Mouse (Mus musculus): ENCODE measurements around the gene Sdsl. TPM values are rescaled to one million over a fixed set of nuclear protein-coding genes. Genes with fewer than 3 reads are reported as not detected.

The Sdsl gene
- polyA plus RNA-seq, 1 experiment from 2014 or later = 9.9 TPM

DNA sequence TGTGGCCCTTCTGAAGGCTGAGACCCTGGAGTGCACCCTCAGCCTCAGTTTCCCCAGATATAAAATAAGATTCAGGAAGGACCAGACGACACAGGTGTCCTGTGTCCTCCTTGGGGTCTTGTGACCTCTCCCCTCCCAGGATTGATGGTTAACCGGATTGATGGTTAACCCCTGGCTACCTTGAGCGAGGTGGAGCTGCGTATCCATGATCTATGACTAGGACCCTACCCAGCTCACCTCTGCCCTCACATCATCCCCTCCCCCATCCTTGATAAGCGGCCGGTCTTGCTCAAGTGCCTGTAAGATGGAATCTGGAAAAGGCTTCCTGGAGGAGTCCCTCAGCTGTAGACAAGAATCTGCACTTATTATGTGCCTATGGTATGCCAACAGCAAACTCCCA lies 3.8 kb downstream of the Sdsl start:
- Histone ChIP-seq H3K4me3 (ENCODE audit: low read depth, low read length) (no peak overlapping the region), H3K36me3 (ENCODE audit: control insufficient read depth, insufficient read depth, low read length) (no peaks in the 10 kb centered on the region), H3K9ac (ENCODE audit: low read length) (no peak overlapping the region), H3K4me1 (replicated peaks; ENCODE audit: control insufficient read depth, insufficient read depth, low read length) (no peaks in the 10 kb centered on the region), H3K27me3 (replicated peaks; ENCODE audit: control insufficient read depth, insufficient read depth, low read length) (no peaks in the 10 kb centered on the region), H3K4me2 (ENCODE audit: low read length) (no peak overlapping the region), H3K27ac (ENCODE audit: low read depth) (no peak overlapping the region), H3K9me3 (ENCODE audit: control insufficient read depth, low read length) (no peaks in the 10 kb centered on the region)
- no peak for ATAC-seq (replicated peaks; ENCODE audit: low FRiP score, low TSS enrichment, low read depth)
- WGBS = 68% methylated on average over 6 of the region's 6 CpGs
- DNase-seq (ENCODE audit: low spot score) = no peak

DNA sequence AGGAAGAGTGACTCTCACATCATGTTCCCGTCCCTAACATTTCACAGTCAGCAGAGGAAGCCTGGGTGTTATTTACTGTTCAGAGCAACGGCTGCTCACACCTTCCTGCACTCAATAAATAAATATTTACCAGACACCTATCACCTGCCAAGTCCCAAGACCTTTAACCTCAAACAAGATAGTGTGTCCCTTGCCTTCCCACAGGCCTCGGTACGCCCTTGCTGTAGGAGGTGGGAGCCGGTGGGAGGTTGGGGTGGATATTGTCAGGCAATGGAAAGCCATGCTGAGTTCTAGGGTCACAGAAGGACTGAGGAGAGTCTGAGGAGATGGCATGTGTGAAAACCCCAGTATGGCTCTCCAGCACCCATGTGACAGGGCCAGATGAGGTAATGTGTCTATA lies 4.3 kb downstream of the Sdsl start:
- Histone ChIP-seq H3K27ac (ENCODE audit: low read depth) (no peak overlapping the region), H3K27me3 (replicated peaks; ENCODE audit: control insufficient read depth, insufficient read depth, low read length) (no peaks in the 10 kb centered on the region), H3K4me3 (ENCODE audit: low read depth, low read length) (no peak overlapping the region), H3K4me1 (replicated peaks; ENCODE audit: control insufficient read depth, insufficient read depth, low read length) (no peaks in the 10 kb centered on the region), H3K9me3 (ENCODE audit: control insufficient read depth, low read length) (no peaks in the 10 kb centered on the region), H3K36me3 (ENCODE audit: control insufficient read depth, insufficient read depth, low read length) (no peaks in the 10 kb centered on the region), H3K9ac (ENCODE audit: low read length) (no peak overlapping the region), H3K4me2 (ENCODE audit: low read length) (no peak overlapping the region)
- WGBS = 66% methylated on average over 5 of the region's 5 CpGs
- ATAC-seq (replicated peaks; ENCODE audit: low FRiP score, low TSS enrichment, low read depth) (no peak), DNase-seq (ENCODE audit: low spot score) (no peak)

GRCm38 (mm10) chr5:120467026-120467425 lies 5.6 kb downstream of the Sdsl start:
- peak; percentile 58 for DNase-seq (ENCODE audit: low spot score)
- no peak overlapping the region for H3K27ac ChIP-seq (ENCODE audit: low read depth)
- H3K9me3 ChIP-seq (ENCODE audit: control insufficient read depth, low read length) = no peaks in the 10 kb centered on the region
- no peak overlapping the region for H3K9ac ChIP-seq (ENCODE audit: low read length)
- H3K4me2 ChIP-seq (ENCODE audit: low read length) = peak overlapping the region; percentile 36
- 7% methylated on average over 4 of the region's 4 CpGs for WGBS
- H3K4me3 ChIP-seq (ENCODE audit: low read depth, low read length) = 0 out of 2 replicates have a peak overlapping the region, but pooled peaks have one; percentile 10
- no peaks in the 10 kb centered on the region for H3K27me3 ChIP-seq (replicated peaks; ENCODE audit: control insufficient read depth, insufficient read depth, low read length)
- no peak for ATAC-seq (replicated peaks; ENCODE audit: low FRiP score, low TSS enrichment, low read depth)
- no peaks in the 10 kb centered on the region for H3K36me3 ChIP-seq (ENCODE audit: control insufficient read depth, insufficient read depth, low read length)
- no peaks in the 10 kb centered on the region for H3K4me1 ChIP-seq (replicated peaks; ENCODE audit: control insufficient read depth, insufficient read depth, low read length)

DNA sequence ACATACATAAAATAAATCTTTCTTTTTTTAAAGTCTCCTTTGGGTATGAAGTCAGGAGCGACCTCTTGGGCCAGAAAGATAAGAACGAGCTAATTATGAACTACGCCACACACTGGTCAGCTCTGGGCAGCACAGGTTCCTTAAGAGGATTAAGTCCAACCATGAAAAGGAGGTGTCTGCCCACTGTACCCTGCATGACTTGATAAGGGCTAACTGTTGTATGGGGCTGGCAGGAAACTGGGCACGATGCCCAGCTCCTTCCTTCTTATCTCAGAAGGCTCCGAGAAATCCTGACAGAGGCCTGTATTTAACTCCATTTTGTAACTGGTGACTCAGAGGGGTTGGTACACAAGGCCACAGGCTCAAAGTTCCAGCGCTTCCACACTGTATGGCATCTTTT lies 6.8 kb downstream of the Sdsl start:
- no peaks in the 10 kb centered on the region for H3K9me3 ChIP-seq (ENCODE audit: control insufficient read depth, low read length)
- H3K4me3 ChIP-seq (ENCODE audit: low read depth, low read length) = no peak overlapping the region
- WGBS = 84% methylated on average over 6 of the region's 6 CpGs
- H3K4me1 ChIP-seq (replicated peaks; ENCODE audit: control insufficient read depth, insufficient read depth, low read length) = no peaks in the 10 kb centered on the region
- no peak overlapping the region for H3K9ac ChIP-seq (ENCODE audit: low read length)
- no peaks in the 10 kb centered on the region for H3K36me3 ChIP-seq (ENCODE audit: control insufficient read depth, insufficient read depth, low read length)
- no peak; the same call in 1 of the 2 replicates for ATAC-seq (replicated peaks; ENCODE audit: low FRiP score, low TSS enrichment, low read depth)
- no peaks in the 10 kb centered on the region for H3K27me3 ChIP-seq (replicated peaks; ENCODE audit: control insufficient read depth, insufficient read depth, low read length)
- H3K27ac ChIP-seq (ENCODE audit: low read depth) = no peak overlapping the region
- no peak for DNase-seq (ENCODE audit: low spot score)
- no peak overlapping the region for H3K4me2 ChIP-seq (ENCODE audit: low read length)

DNA sequence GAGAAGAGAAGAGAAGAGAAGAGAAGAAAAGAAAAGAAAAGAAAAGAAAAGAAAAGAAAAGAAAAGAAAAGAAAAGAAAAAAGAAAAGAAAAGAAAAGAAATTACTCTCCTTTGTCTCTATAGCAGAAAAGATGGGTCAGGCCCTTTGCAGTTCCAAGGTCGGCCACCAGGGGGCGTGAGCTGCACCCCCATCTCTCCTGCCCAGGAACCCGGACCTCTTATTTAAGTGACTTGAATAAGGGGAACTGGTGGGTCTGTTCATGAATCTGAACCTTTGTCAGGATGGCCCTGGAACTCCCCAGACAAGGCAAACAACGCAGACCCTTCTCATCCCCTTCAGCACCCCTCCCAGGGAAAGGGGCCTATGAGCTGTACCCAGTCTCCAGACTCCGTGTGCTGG lies 7.5 kb downstream of the Sdsl start:
- Histone ChIP-seq H3K9me3 (ENCODE audit: control insufficient read depth, low read length) (no peaks in the 10 kb centered on the region), H3K4me2 (ENCODE audit: low read length) (no peak overlapping the region), H3K4me3 (ENCODE audit: low read depth, low read length) (no peak overlapping the region), H3K9ac (ENCODE audit: low read length) (no peak overlapping the region), H3K27me3 (replicated peaks; ENCODE audit: control insufficient read depth, insufficient read depth, low read length) (no peaks in the 10 kb centered on the region), H3K36me3 (ENCODE audit: control insufficient read depth, insufficient read depth, low read length) (no peaks in the 10 kb centered on the region), H3K27ac (ENCODE audit: low read depth) (no peak overlapping the region), H3K4me1 (replicated peaks; ENCODE audit: control insufficient read depth, insufficient read depth, low read length) (no peaks in the 10 kb centered on the region)
- ATAC-seq (replicated peaks; ENCODE audit: low FRiP score, low TSS enrichment, low read depth) = no peak
- WGBS = 42% methylated on average over 5 of the region's 5 CpGs
- no peak for DNase-seq (ENCODE audit: low spot score)

GRCm38 (mm10) chr5:120464321-120464720 lies 8.3 kb downstream of the Sdsl start:
- Histone ChIP-seq H3K4me1 (replicated peaks; ENCODE audit: control insufficient read depth, insufficient read depth, low read length) (no peaks in the 10 kb centered on the region), H3K9me3 (ENCODE audit: control insufficient read depth, low read length) (no peaks in the 10 kb centered on the region), H3K27me3 (replicated peaks; ENCODE audit: control insufficient read depth, insufficient read depth, low read length) (no peaks in the 10 kb centered on the region), H3K36me3 (ENCODE audit: control insufficient read depth, insufficient read depth, low read length) (no peaks in the 10 kb centered on the region), H3K4me2 (ENCODE audit: low read length) (no peak overlapping the region), H3K9ac (ENCODE audit: low read length) (no peak overlapping the region), H3K27ac (ENCODE audit: low read depth) (no peak overlapping the region), H3K4me3 (ENCODE audit: low read depth, low read length) (no peak overlapping the region)
- DNase-seq (ENCODE audit: low spot score) (no peak), ATAC-seq (replicated peaks; ENCODE audit: low FRiP score, low TSS enrichment, low read depth) (no peak)
- 80% methylated on average over 4 of the region's 4 CpGs for WGBS

DNA sequence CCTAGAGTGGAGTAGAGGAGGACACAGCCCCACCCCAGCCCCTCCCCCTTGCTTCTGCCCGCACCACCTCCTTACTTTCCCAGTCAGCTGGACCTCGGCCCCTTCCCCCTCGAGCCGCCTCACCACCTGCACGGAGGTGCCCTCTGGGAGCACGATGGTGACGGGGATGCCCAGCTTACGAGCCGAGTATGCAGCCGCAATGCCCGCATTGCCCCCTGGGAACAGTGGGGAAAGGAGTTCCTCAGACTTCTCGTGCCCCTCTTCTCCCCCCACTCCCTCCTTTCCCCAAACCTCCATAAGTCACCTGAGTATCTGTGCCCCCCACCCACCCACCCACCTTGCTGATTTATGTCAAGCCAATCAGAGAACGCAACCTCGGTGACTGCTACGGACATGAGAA lies 10.7 kb downstream of the Sdsl start:
- no peak overlapping the region for H3K9ac ChIP-seq (ENCODE audit: low read length)
- H3K36me3 ChIP-seq (ENCODE audit: control insufficient read depth, insufficient read depth, low read length) = no peaks in the 10 kb centered on the region
- no peak overlapping the region for H3K27ac ChIP-seq (ENCODE audit: low read depth)
- DNase-seq (ENCODE audit: low spot score) (no peak), ATAC-seq (replicated peaks; ENCODE audit: low FRiP score, low TSS enrichment, low read depth) (no peak)
- H3K4me2 ChIP-seq (ENCODE audit: low read length) = no peak overlapping the region
- no peaks in the 10 kb centered on the region for H3K27me3 ChIP-seq (replicated peaks; ENCODE audit: control insufficient read depth, insufficient read depth, low read length)
- WGBS = 73% methylated on average over 15 of the region's 15 CpGs
- no peak overlapping the region for H3K4me3 ChIP-seq (ENCODE audit: low read depth, low read length)
- no peaks in the 10 kb centered on the region for H3K9me3 ChIP-seq (ENCODE audit: control insufficient read depth, low read length)
- H3K4me1 ChIP-seq (replicated peaks; ENCODE audit: control insufficient read depth, insufficient read depth, low read length) = no peaks in the 10 kb centered on the region

- no peaks in the 10 kb centered on the region for H3K27me3 ChIP-seq (replicated peaks; ENCODE audit: control insufficient read depth, insufficient read depth, low read length)
- H3K4me2 ChIP-seq (ENCODE audit: low read length) = no peak overlapping the region
- no peak overlapping the region for H3K9ac ChIP-seq (ENCODE audit: low read length)
- H3K27ac ChIP-seq (ENCODE audit: low read depth) = no peak overlapping the region
- DNase-seq (ENCODE audit: low spot score) = no peak
- ATAC-seq (replicated peaks; ENCODE audit: low FRiP score, low TSS enrichment, low read depth) = 0 out of 2 replicates have a peak, but pooled peaks have one; percentile 17
- no peaks in the 10 kb centered on the region for H3K4me1 ChIP-seq (replicated peaks; ENCODE audit: control insufficient read depth, insufficient read depth, low read length)
- H3K36me3 ChIP-seq (ENCODE audit: control insufficient read depth, insufficient read depth, low read length) = no peaks in the 10 kb centered on the region
- H3K4me3 ChIP-seq (ENCODE audit: low read depth, low read length) = no peak overlapping the region
- H3K9me3 ChIP-seq (ENCODE audit: control insufficient read depth, low read length) = no peaks in the 10 kb centered on the region
- 76% methylated on average over 10 of the region's 10 CpGs for WGBS
Observed at GRCm38 (mm10) chr5:120459133-120459532, 13.5 kb downstream of the Sdsl start.

DNA sequence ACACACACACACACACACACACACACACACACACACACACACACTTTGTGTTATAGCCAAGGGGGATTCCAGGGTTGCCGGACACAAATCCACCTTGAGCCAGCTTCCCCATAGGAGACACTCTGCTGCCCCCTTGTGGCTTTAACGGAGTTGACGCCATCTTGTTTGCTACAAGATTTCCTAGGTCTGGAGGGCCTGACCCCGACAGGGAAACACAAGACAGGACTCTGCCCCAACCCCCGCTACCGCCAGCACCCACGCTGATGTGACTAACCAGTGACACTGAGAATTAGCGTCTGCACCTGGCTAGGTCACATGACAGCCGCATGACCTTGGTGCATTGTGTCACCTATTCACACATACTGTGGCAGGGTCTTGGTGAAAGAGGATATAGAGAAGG lies 15.0 kb downstream of the Sdsl start:
- H3K36me3 ChIP-seq (ENCODE audit: control insufficient read depth, insufficient read depth, low read length) = no peaks in the 10 kb centered on the region
- no peak overlapping the region for H3K4me3 ChIP-seq (ENCODE audit: low read depth, low read length)
- no peak overlapping the region for H3K27ac ChIP-seq (ENCODE audit: low read depth)
- H3K9ac ChIP-seq (ENCODE audit: low read length) = no peak overlapping the region
- DNase-seq (ENCODE audit: low spot score) (peak; percentile 89), ATAC-seq (replicated peaks; ENCODE audit: low FRiP score, low TSS enrichment, low read depth) (no peak)
- no peaks in the 10 kb centered on the region for H3K27me3 ChIP-seq (replicated peaks; ENCODE audit: control insufficient read depth, insufficient read depth, low read length)
- H3K9me3 ChIP-seq (ENCODE audit: control insufficient read depth, low read length) = no peaks in the 10 kb centered on the region
- no peak overlapping the region for H3K4me2 ChIP-seq (ENCODE audit: low read length)
- 4% methylated on average over 9 of the region's 9 CpGs for WGBS
- no peaks in the 10 kb centered on the region for H3K4me1 ChIP-seq (replicated peaks; ENCODE audit: control insufficient read depth, insufficient read depth, low read length)

All from intestine, embryonic 14.5 days (tissue).